Mouse (Mus musculus) right cerebral cortex, postnatal 36 days (tissue): ENCODE measurements around the gene Rptor.
A peak's percentile ranks its signal among the peaks of the same experiment; 100 is the strongest.

ENCODE experiments used
- DNase-seq, 2 experiments: peaks; one replicate each; pipeline ENCODE4 v3.0.0; 2022; ENCODE audit warnings: low spot score in 2 of 2, mixed read lengths in 1 of 2

Rptor gene

DNA sequence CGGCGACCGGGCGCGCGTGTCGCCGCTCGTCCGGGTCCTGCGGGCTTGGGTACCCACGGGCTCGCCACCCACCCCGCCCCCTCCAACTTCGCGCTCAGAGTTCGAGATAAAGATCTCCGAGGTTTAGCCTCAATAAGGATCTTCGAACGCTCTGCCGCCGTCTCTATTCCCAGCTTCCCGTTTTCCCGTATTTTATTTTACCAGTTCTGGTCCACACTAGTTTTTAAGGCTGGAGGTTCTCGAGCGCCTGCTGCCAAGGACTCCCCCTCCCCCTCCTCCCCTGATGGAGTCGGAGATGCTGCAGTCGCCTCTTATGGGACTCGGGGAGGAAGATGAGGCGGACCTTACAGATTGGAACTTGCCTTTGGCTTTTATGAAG is 811 bp downstream of the Rptor start:
- DNase-seq: no peak

DNA sequence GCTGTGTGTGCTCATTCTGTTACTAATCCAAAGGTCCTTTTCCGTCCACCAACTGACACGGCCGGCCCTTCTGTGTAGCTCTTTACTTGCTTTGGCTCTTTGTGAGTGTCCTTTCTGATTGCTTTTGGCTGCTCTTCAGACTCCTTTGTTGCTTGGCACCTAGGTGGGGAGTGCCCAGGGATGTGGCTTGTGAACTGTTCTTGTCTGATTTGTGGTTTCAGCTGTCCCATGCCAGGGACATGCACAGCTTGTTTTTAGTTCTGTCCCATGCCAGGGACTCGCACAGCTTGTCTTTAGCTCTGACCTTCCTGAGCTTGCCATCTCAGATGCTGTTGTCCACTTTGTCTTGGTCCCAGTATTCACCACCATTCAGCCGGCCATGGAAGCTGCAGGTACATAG is 4.8 kb downstream of the Rptor start:
- no peak for DNase-seq

DNA sequence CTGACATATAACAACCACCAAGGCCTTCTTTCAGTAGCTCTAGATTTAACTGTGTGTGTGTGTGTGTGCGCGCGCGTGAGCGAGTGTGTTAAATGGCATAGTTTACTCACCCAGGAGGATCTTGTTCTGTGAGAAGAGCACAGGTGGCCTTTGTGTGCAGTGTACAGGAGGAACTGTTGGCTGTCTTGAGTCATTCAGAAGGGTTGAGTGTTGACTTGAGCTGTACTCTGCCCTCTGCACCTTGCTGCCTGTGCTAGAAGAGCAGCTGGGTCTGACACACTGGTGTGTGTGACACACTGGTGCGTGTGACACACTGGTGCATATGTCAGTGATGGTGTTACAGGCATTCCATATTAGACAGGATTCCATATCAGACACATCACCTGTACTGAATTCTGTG is 8.8 kb downstream of the Rptor start:
- DNase-seq: no peak

DNA sequence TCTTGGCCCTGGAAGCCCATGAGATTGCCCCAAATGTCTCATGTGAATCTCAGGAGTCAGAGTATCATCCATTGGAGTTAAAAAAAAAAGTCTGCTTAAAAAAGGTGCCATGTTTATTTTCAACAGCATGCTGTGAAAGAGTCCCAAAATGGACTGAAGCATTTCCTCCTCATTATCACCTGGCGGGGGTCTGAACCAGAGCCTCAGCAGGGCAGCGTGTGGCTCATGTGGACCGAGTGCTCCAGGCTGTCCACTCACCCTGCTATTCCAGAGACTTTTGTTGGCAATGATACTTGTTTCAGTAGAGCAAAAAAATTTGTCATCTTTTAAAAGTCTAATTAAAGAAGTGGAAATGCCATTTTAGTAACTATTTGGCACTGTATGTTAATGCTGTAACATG is 9.5 kb downstream of the Rptor start:
- DNase-seq: no peak

DNA sequence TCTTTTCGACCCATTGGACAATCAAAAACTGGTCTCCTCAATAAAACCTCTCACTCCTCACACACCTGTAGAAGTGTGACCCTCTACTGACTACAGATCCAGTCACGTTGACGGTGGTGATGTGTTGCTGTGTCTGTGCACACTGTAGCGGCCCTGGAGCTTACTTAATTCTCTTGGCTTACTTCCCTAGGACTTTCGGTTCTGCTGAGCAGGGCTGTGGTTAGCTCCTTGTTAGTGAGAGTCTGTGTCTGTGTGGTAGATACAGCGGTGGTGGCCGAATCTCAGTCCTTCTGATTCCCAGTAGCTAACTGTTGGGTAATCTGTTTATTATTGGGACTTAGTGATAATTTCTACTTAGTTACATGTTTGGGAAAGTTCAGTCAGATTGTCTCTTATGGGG is 12.4 kb downstream of the Rptor start:
- no peak for DNase-seq

DNA sequence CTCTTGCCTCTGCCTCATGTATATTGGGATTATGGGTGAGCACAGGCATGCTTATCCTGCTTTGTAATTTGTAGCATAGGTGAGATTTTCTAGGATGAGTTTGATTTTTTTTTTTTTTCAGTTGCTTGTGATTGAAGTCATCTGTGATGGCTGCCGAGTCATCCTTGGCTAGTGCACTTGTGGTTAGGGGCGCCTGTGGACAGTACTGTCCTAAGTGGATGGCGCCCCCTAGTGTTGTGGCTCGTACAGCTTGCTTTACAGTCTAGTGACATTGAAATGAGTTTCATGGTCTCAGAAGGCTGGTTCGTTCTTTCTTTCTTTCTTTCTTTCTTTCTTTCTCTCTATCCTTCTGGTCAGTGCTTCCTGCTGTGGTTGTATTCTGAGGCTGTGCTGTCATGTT is 16.1 kb downstream of the Rptor start:
- peak in 1 of 2 experiments; percentile 18 for DNase-seq

DNA sequence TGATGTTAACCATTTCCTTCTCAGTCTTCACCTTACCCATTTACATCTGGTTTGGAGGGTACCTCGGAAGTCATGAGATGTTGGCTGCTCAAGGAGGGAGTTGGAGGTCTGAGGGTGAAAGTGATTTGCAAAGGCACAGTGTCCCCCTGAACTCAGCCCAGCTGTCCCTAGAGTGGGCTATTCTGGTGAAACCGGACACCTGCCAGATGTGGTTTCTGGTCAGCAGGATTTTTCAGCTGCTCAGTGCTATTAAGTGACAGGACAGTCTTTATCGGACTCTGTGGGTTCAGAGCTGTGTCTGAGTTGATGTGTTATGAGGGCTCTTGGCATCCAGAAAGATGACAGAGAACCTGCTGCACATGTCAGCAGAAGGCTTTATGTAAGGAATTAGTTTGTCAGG is 18.6 kb downstream of the Rptor start:
- DNase-seq: no peak

DNA sequence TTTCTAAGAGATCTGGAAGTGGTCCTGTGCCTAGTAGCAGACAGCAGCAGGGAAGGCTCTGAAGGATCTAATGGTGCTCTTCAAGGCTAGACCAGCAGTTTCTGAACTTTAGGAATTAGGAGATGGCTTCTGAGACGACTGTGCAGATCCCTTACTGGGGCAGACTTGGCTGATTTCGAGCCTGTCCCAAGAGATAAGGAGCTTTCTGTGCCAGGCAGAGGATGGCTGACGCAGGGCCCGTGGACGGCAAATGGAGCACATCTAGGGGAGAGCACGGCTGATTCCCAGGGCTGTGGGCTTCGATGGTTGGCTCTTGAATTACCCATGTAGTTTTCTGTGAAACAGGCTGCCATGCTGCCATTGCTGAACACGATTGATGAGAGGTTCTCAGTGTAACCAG is 21.1 kb downstream of the Rptor start:
- DNase-seq: no peak

DNA sequence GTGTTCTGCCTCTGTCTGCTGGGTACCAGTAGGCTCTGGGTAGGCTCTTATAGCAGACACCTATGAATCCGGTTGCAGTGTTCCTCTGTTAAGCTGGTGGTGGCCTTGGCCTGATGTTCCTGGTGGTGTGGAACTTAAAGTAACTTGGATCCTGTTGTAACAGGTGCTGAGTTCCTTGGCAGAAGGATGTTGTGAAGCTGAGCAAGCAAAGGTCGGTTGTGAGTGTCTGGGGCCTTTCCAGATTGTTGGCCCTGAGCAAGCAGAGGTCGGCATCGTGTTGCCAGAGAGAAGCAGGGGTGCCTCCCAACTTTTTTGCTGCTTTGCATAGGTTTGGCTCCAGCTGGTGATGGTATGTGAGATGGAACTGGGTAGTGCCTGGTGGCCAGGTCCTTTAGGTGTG is 21.7 kb downstream of the Rptor start:
- DNase-seq: no peak

DNA sequence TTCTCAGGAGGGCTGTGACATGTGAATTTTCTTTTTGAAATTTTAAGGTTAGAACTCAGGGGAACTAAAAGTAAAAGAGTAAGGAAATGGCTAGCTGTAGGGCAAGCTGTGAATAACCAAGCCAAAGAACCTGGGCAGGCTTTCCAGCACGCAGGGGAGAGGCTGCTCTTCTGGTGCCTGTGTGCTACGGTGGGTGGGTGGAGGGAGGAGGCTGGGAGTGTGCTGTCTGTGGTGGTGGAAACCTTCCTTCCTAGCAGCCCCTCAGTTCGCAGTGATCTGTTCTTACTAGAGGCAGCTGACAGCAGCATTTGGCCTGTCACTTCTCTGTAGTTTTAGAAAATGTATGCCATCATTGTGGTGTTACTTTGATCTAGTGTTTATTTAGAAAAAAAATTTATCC is 22.2 kb downstream of the Rptor start:
- DNase-seq: no peak

DNA sequence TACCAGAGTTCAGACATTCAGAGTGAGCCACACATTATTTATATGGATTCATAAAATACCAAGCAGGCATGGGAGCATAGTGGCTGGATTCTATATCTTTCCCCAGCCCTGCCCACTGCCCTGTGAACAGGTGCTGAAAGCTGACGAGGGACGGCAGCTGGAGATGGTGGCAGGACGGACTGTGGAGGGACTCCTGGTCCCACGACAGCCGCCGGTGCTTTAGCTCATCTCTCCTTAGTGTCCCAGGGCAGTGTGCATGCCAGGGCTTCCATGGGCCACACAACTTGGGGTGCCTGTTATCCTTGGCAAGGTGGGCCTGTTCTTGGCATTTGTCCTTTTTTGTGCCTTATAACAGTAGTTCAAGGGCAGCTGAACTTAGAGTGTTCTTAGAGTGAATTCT is 22.8 kb downstream of the Rptor start:
- DNase-seq: no peak

DNA sequence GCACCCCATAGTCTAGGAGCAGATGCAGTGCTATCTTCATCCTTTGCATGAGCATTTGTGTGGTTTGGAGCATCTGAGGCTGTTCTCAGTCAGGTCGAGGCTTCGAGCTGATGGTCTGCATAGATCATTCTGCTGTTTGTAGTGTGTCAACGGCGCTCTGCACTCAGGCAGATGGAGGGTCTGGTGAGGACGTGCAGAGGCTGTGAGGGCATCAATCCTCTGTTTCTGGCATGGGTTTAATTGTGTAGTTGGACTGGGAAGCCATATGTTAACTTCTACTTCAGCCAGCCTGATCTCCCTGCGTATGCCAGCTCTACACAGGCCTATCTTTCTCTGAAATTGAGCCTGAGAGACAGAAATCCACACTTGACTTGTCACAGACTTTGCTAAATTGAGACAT is 23.2 kb downstream of the Rptor start:
- no peak for DNase-seq

DNA sequence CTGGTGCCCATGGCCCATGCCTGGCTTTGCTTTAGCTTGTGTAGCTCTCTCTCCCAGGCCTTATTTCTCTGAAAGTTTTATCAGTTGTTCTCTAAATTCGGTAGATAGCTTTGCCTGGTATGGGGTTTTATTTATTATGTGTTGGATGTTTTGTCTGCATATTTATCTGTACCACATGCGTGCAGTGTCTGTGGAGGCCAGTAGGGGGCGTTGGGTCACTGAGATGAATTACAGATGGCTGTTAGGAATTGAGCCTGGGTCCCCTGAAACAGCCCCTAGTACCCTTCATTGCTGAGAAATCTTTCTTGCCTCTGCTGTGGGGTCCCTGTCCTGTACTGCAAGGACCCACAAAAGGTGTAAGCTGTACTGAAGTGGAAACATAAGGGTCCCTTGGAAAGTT is 24.5 kb downstream of the Rptor start:
- no peak for DNase-seq

DNA sequence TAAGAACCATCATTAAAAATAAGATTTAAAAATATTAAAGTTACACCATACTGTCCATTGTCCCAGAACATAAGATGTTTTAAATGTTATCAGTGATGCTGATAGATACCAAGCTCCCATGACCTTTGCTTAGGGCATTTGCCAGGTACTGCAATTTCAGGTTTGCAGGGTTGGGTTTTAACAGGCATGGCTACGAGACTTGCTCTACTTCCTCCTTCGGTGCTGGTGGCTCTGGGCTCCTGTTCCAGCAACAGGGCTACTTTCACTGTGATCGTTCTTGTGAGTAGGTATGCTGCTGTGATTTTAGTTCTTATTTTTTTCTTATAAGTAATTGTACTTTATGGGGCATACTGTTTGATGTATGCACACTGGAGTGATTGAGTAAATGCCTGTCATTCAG is 26.4 kb downstream of the Rptor start:
- DNase-seq: no peak

DNA sequence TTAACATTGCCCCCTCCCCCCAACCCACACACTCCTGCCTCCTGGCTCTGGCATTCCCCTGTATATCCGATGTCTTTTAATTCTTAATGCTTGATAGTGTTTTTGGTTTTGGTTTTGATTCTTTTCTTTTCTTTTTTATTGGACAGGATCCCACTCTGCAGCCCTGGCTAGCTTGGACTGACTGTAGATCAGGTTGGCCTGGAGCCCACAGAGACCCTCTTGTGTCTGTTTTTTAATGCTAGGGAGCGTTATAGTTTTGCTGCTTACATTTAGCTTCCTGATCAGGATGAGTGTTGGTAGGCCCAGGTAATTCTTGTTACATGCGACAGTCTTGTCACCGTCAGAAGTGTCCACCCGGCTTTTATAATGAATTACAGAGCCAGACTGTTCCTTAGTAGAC is 27.6 kb downstream of the Rptor start:
- no peak for DNase-seq

DNA sequence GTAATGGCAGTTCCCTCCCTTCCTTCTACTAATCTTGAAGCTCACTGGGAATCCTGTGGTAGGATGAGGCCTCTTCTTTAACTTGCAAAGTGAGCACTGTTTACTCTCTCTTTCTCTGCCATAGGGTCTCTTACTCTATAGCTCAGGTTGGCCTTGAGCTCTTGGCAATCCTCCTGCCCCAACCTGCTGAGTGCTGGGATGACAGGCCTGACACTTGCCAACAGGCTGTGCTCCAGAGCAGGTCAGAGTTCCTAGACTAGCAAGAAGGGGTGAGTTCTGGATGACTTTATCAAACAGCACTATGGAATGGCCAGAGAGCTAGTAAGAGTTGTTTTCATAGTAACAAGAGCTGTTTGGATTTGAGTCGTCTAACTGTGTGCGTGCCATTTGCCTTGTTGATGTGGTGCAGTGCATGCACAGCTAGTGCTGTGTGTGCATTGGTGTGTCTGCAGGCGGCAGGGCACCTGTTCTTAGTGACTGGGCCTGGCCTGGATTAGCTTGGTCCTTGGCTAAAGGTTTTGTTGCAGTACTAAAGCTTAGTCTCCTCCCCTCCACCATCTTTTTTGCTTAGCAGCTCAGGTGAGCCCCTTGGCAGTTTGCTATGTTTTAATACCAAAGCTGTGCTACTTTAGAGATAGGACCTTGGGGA is 28.6 kb downstream of the Rptor start:
- DNase-seq: no peak

DNA sequence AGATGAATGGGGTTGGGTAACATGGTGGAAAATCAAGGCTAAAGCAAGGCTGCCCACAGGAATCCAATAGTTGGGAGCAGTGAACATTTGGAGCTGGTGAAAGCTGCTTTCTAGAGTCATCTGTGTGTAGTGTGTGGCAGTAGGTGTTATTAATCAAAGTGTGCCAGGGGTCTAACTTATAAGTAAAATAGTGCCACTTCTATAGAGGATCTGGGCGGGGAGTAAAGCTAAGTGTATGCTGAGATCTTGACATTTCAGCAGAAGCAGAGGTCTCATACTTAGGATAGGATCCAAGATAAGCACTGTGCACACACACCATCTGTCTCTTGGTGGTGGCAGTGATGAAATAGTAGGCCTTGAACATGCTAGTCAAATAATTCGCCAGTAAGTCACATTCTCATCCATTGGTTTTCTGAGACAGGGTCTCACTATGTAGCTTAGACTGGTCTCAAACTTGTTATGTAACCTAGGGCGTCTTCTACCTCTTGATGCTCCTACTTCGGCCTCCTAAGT is 33.7 kb downstream of the Rptor start:
- DNase-seq: no peak

DNA sequence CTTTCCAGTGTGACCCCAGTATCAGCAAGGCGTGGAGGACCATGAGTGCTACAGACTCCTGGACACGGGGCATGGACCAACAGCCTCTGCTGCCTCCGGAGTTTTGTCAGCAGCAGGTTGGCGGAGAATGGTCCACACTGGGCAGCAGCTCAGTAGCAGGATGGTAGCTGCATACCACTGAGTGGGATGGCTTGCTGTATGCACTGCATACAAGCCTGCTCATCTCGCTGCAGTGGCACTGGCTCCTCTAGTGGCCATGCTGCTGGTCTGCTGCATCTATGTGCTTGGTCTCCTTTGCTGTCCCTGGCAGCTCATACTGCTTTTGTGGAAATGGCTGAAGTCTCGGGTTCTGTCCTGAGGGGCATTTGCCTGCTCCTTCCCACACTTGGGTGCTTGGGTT is 34.8 kb downstream of the Rptor start:
- DNase-seq: no peak

DNA sequence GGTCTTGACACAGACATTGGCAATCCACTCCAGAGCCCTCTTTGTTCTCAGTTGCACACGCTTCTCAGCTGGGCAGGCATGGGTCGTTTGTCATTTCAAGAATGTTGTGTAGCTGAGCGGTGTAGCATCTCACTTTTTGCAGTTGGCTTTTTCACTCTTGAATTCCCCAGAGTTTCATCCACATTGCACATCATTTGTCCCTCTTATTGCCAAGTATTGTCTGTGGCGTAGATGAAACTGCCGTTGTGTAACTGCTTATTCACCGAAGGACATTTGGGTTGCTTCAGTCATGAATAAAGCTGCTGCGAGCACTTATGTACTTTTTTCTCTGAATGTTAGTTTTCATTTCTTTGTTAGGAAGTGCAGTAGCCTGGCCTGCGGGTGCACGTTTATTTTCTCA is 37.8 kb downstream of the Rptor start:
- no peak for DNase-seq

DNA sequence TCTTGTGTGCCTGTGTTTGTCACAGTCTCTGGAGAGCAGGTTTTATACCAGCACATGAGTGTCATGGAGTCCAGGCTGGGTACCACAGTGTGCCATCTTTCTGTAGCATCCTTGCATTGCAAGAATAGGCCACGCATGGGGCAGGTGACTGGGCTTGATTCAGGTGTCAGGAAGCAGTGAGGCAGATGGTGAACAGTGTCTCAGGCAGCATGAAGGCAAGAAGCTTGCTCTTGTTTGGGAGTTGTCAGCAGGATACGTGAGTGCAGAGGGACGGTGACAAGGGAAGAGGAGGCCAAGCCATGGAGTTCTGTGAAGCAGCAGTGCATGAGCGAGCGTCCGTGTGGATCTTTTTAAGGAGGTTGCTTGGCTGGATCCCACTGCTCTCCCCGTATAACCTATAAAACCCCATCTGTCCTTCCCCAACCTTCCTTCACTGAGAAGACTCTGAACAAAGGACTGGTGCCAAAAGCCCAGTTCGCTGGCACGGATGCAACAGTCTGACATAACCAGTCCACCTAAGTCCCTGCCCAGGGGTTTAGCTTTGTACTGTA is 39.2 kb downstream of the Rptor start:
- no peak for DNase-seq

DNA sequence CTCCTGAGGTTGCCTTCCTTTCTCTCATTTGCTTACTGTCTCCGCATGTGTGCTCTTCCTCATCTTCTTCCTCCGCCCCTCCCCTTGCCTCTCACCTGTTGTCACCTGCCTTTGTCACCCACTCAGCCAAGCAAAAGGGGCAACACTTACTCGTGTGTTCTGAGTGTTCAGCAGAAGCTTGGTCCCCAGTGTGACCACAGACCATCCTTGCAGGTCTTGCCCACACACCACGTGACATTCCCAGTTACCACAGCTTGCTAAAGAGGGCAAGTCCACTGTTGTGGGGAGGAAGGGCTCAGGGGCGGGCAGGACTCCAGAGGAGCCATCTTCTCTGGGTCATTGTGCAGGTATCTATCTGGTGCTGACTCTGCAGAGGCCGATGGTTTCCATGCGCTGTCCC is 40.6 kb downstream of the Rptor start:
- no peak for DNase-seq

DNA sequence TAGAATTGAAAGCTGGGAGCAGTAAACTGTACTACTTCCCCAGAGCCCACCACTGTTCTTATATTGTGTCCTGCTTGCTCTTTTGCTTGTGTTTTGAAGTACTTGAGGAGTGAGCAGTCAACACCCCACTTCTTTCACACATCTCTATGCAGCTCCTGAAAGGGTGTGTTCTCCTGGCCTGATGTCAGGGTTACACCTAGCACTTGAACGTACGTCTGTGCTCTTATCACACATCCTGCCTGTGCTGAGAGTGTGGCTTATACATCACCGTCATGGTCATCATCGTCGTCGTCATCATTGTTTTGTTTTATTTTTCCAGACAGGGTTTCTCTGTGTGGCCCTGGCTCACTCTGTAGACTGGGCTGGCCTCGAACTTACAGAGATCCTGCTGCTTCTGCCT is 41.4 kb downstream of the Rptor start:
- no peak for DNase-seq

DNA sequence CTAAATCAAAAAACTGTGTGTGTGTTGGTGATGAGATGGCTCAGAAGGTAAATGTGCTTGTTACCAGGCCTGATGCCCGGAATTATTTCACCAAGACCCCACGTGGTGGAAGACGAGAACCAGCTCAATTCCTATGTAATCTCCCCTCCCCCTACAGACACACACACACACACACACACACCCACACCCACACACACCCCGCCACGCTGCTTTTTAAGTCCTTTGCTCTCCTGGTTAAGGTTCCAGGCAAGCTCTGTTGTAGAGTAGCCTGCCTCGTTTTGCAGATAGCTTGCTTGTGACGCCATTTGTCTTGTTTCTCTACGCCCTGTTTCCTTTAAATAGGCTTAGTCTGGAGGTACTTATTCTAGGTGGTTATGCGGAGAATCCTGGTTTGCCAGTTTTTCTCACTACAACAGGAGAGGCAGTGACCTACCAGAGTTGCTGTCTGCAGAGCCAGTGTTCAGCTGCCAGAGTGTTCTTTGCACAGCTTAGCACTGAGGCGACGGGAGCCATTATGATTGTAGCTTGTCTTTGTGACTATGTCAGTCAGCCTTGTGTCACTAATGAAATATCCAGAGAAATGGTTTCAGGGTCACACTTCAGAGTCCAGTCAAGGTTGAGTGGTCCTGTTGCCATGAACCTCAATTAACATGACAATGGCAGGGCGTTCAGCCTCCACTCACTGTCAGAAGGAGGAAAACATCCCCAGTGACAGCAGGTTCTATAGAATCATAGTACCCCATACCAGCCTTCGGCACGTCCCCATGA is 42.1 kb downstream of the Rptor start:
- no peak for DNase-seq
